Mouse (Mus musculus): ENCODE results near the gene Cks2. TPM values are rescaled to one million over a fixed set of nuclear protein-coding genes. Genes with fewer than 3 reads are reported as not detected.

Gene Cks2
- polyA plus RNA-seq, 1 experiment from 2014 or later: 393 TPM

- H3K4me3 ChIP-seq: peak overlapping the region; percentile 97
- WGBS: 50% methylated on average over 20 of the region's 20 CpGs
- no peaks in the 10 kb centered on the region for H3K9me3 ChIP-seq (replicated peaks)
- no peak for DNase-seq (ENCODE audit: low spot score)
- H3K27me3 ChIP-seq (ENCODE audit: low read depth, poor library complexity, severe bottlenecking): no peaks in the 10 kb centered on the region
- peak overlapping the region; percentile 97 for H3K27ac ChIP-seq
- H3K36me3 ChIP-seq: no peaks in the 10 kb centered on the region
- H3K4me1 ChIP-seq: peaks cover 29% of the 10 kb centered on the region
Observed at GRCm38 (mm10) chr13:51643924-51644828, 856 bp upstream of the Cks2 start.

GRCm38 (mm10) chr13:51645872-51646271, 840 bp downstream of the Cks2 start:
- H3K4me3 ChIP-seq: peak overlapping the region; percentile 97
- under 1% methylated on average over 7 of the region's 7 CpGs for WGBS
- H3K27ac ChIP-seq: peak overlapping the region; percentile 97
- H3K4me1 ChIP-seq: peaks cover 31% of the 10 kb centered on the region
- no peaks in the 10 kb centered on the region for H3K9me3 ChIP-seq (replicated peaks)
- H3K27me3 ChIP-seq (ENCODE audit: low read depth, poor library complexity, severe bottlenecking): no peaks in the 10 kb centered on the region
- peaks cover 13% of the 10 kb centered on the region for H3K36me3 ChIP-seq
- DNase-seq (ENCODE audit: low spot score): peak; percentile 43

- DNase-seq (ENCODE audit: low spot score): no peak
- H3K9me3 ChIP-seq (replicated peaks): no peaks in the 10 kb centered on the region
- peak overlapping the region; percentile 97; the same call in 1 of the 2 replicates for H3K27ac ChIP-seq
- WGBS: 24% methylated on average over 3 of the region's 3 CpGs
- H3K4me3 ChIP-seq: peak overlapping the region; percentile 97
- H3K36me3 ChIP-seq: peaks cover 18% of the 10 kb centered on the region
- peaks cover 37% of the 10 kb centered on the region for H3K4me1 ChIP-seq
- no peaks in the 10 kb centered on the region for H3K27me3 ChIP-seq (ENCODE audit: low read depth, poor library complexity, severe bottlenecking)
Observed at GRCm38 (mm10) chr13:51646362-51647027, 1.5 kb downstream of the Cks2 start.

- Histone ChIP-seq H3K4me1 (peaks cover 30% of the 10 kb centered on the region), H3K27me3 (ENCODE audit: low read depth, poor library complexity, severe bottlenecking) (no peaks in the 10 kb centered on the region), H3K4me3 (peak overlapping the region; percentile 97; the same call in 1 of the 2 replicates), H3K9me3 (replicated peaks) (no peaks in the 10 kb centered on the region), H3K36me3 (peaks cover 22% of the 10 kb centered on the region), H3K27ac (no peak overlapping the region)
- 94% methylated on average over 3 of the region's 3 CpGs for WGBS
- no peak for DNase-seq (ENCODE audit: low spot score)
Observed at GRCm38 (mm10) chr13:51647770-51648169, 2.7 kb downstream of the Cks2 start.

- no peaks in the 10 kb centered on the region for H3K9me3 ChIP-seq (replicated peaks)
- no peaks in the 10 kb centered on the region for H3K27me3 ChIP-seq (ENCODE audit: low read depth, poor library complexity, severe bottlenecking)
- no peak overlapping the region for H3K4me3 ChIP-seq
- H3K4me1 ChIP-seq: peaks cover 30% of the 10 kb centered on the region
- H3K36me3 ChIP-seq: peaks cover 27% of the 10 kb centered on the region
- 93% methylated on average over 4 of the region's 4 CpGs for WGBS
- DNase-seq (ENCODE audit: low spot score): no peak
- H3K27ac ChIP-seq: no peak overlapping the region
Observed at GRCm38 (mm10) chr13:51648237-51648636, 3.2 kb downstream of the Cks2 start.

- Histone ChIP-seq H3K9me3 (replicated peaks) (no peaks in the 10 kb centered on the region), H3K27me3 (ENCODE audit: low read depth, poor library complexity, severe bottlenecking) (no peaks in the 10 kb centered on the region), H3K36me3 (peaks cover 42% of the 10 kb centered on the region), H3K4me3 (no peak overlapping the region), H3K4me1 (peaks cover 26% of the 10 kb centered on the region), H3K27ac (no peak overlapping the region)
- DNase-seq (ENCODE audit: low spot score): no peak
- WGBS: 83% methylated on average over 1 of the region's 1 CpGs
Observed at GRCm38 (mm10) chr13:51649740-51650139, 4.7 kb downstream of the Cks2 start.

- Histone ChIP-seq H3K36me3 (peaks cover 60% of the 10 kb centered on the region), H3K27me3 (ENCODE audit: low read depth, poor library complexity, severe bottlenecking) (no peaks in the 10 kb centered on the region), H3K27ac (peak within 1 kb of the TSS; percentile 94), H3K4me3 (peak within 1 kb of the TSS; percentile 81), H3K4me1 (peaks cover 24% of the 10 kb centered on the region), H3K9me3 (replicated peaks) (no peaks in the 10 kb centered on the region)
- DNase-seq (ENCODE audit: low spot score): peak; percentile 94
- under 1% methylated on average over 69 of the region's 69 CpGs for WGBS
Observed at GRCm38 (mm10) chr13:51651408-51652064, 6.5 kb downstream of the Cks2 start, which contains the start of gene Secisbp2. Gene Secisbp2 (plus strand): TSS chr13:51651697.

- H3K27me3 ChIP-seq (ENCODE audit: low read depth, poor library complexity, severe bottlenecking): no peaks in the 10 kb centered on the region
- H3K9me3 ChIP-seq (replicated peaks): no peaks in the 10 kb centered on the region
- H3K4me3 ChIP-seq: no peak overlapping the region
- no peak overlapping the region for H3K27ac ChIP-seq
- WGBS: 95% methylated on average over 6 of the region's 6 CpGs
- H3K36me3 ChIP-seq: peaks cover 76% of the 10 kb centered on the region
- peaks cover 8% of the 10 kb centered on the region for H3K4me1 ChIP-seq
- no peak for DNase-seq (ENCODE audit: low spot score)
Observed at GRCm38 (mm10) chr13:51653159-51653558, 8.1 kb downstream of the Cks2 start.

- no peak overlapping the region for H3K27ac ChIP-seq
- H3K4me3 ChIP-seq: no peak overlapping the region
- peaks cover 8% of the 10 kb centered on the region for H3K4me1 ChIP-seq
- DNase-seq (ENCODE audit: low spot score): no peak
- H3K27me3 ChIP-seq (ENCODE audit: low read depth, poor library complexity, severe bottlenecking): no peaks in the 10 kb centered on the region
- peaks cover 84% of the 10 kb centered on the region for H3K36me3 ChIP-seq
- no peaks in the 10 kb centered on the region for H3K9me3 ChIP-seq (replicated peaks)
- WGBS: 95% methylated on average over 9 of the region's 9 CpGs
Observed at GRCm38 (mm10) chr13:51653961-51654360, 8.9 kb downstream of the Cks2 start.

GRCm38 (mm10) chr13:51656516-51657235, 11.6 kb downstream of the Cks2 start:
- peaks cover 92% of the 10 kb centered on the region for H3K36me3 ChIP-seq

GRCm38 (mm10) chr13:51658094-51658493, 13.1 kb downstream of the Cks2 start:
- Histone ChIP-seq H3K4me1 (no peaks in the 10 kb centered on the region), H3K27ac (no peak overlapping the region), H3K36me3 (peaks cover 98% of the 10 kb centered on the region), H3K4me3 (no peak overlapping the region), H3K9me3 (replicated peaks) (no peaks in the 10 kb centered on the region), H3K27me3 (ENCODE audit: low read depth, poor library complexity, severe bottlenecking) (no peaks in the 10 kb centered on the region)
- DNase-seq (ENCODE audit: low spot score): no peak
- WGBS: 99% methylated on average over 3 of the region's 3 CpGs

More at GRCm38 (mm10) chr13:51656516-51657235, 11.6 kb downstream of the Cks2 start:
- no peaks in the 10 kb centered on the region; the same call in 1 of the 2 replicates for H3K4me1 ChIP-seq
- WGBS: 97% methylated on average over 13 of the region's 13 CpGs
- no peaks in the 10 kb centered on the region for H3K27me3 ChIP-seq (ENCODE audit: low read depth, poor library complexity, severe bottlenecking)
- H3K9me3 ChIP-seq (replicated peaks): no peaks in the 10 kb centered on the region
- no peak overlapping the region for H3K27ac ChIP-seq
- H3K4me3 ChIP-seq: no peak overlapping the region
- no peak for DNase-seq (ENCODE audit: low spot score)

GRCm38 (mm10) chr13:51659573-51659972, 14.5 kb downstream of the Cks2 start:
- no peak overlapping the region for H3K27ac ChIP-seq
- H3K27me3 ChIP-seq (ENCODE audit: low read depth, poor library complexity, severe bottlenecking): no peaks in the 10 kb centered on the region
- no peaks in the 10 kb centered on the region for H3K9me3 ChIP-seq (replicated peaks)
- no peaks in the 10 kb centered on the region for H3K4me1 ChIP-seq
- no peak for DNase-seq (ENCODE audit: low spot score)
- H3K4me3 ChIP-seq: no peak overlapping the region
- WGBS: 94% methylated on average over 7 of the region's 7 CpGs
- H3K36me3 ChIP-seq: peaks cover 96% of the 10 kb centered on the region
